ENCODE assay signal across 8 mouse cellular contexts in the genomic region with DNA sequence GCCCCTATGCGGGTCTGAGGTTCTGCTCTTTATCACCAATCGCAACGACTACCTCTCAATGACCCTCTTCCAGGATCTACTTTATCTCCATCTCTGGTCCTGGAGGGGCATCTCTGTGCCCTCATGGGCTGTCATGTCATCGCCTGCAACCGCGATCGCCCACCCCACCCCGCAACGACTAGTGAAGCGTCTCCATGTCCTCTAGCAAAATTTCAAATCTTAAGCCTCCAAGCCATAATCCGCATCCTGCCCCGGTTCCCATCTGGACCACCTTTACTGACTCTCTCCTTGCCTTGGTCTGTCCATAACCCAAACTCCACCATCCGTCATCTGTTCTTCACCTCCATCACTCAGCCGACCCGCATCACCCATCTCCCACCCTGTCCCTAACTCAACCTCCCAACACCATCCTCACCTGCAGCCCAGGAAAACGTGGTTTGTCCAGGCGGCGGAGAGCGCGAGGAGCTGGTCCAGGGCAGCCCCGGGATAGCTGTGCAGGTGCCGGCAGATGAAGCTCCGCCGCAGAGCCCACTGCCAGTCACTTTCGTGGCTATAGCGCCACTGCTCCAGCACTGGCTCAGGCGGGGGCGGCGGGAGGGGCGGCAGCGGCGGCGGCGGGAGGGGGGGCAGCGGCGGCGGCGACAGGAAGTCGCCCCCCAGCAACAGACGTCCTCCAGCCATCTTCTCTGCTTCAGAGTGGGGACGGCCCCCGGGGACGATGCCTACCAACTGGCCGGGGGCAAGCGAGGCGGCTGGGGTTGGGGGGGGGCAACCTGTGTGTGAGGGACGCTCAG. TPM values are rescaled to one million over a fixed set of nuclear protein-coding genes. Genes with fewer than 3 reads are reported as not detected.
DNase-seq lines count a peak whose midpoint lies in the region; ATAC-seq and TF ChIP-seq lines count a peak whose summit lies in the region.

A gene (minus strand): TSS at position 579 of the 794 bp plus-strand sequence.

- H3K4me2 ChIP-seq in kidney, embryonic 16.5 days (replicated peaks; ENCODE audit: low read depth, low read length), result peak within 1 kb of the TSS; percentile 68
- H3K4me2 ChIP-seq in liver, embryonic 14.5 days (ENCODE audit: low read depth), result peak within 1 kb of the TSS; percentile 73

- no peaks in the 10 kb centered on the region for H3K27me3 ChIP-seq in kidney, embryonic 16.5 days (ENCODE audit: insufficient read depth, low read length)
- no peaks in the 10 kb centered on the region for H3K27me3 ChIP-seq in liver, embryonic 14.5 days (ENCODE audit: control insufficient read depth, insufficient read depth, low read length)

- DNase-seq in 416B (ENCODE audit: low read depth) (peak; percentile 36), MN1 (ENCODE audit: low spot score) (peak; percentile 24)
- DNase-seq in cerebellum, postnatal 36 days, result peak; percentile 41 to 50
- no peak for DNase-seq in liver, embryonic 14.5 days (ENCODE audit: low read depth in 3 of 3, low spot score in 3 of 3)
- peak; percentile 47 to 65 for DNase-seq in thymus, postnatal 36 days

- peak; percentile 36 for ATAC-seq in granulocyte monocyte progenitor cell, adult 5-6 weeks (replicated peaks; ENCODE audit: poor library complexity, severe bottlenecking)
- peak; percentile 77 for ATAC-seq in kidney, embryonic 16.5 days (ENCODE audit: low FRiP score, low TSS enrichment)
- peak; percentile 56 for ATAC-seq in liver, embryonic 14.5 days (ENCODE audit: insufficient read depth)

- H3K9me3 ChIP-seq in kidney, embryonic 16.5 days (ENCODE audit: low read length), result no peaks in the 10 kb centered on the region
- H3K9me3 ChIP-seq in liver, embryonic 14.5 days (ENCODE audit: control insufficient read depth, low read length), result no peaks in the 10 kb centered on the region

- H3K4me1 ChIP-seq in kidney, embryonic 16.5 days (ENCODE audit: insufficient read depth, low read length), result 0 out of 2 replicates have a peak, but pooled peaks cover 6% of the 10 kb centered on the region
- H3K4me1 ChIP-seq in liver, embryonic 14.5 days (replicated peaks; ENCODE audit: control insufficient read depth in 2 of 2, insufficient read depth in 2 of 2, low read length in 1 of 2), result peaks cover 0 to 3% of the 10 kb centered on the region in 2 experiments; a peak in 2 of 4 replicates
- 0 out of 2 replicates have a peak, but pooled peaks cover 2% of the 10 kb centered on the region for H3K4me1 ChIP-seq in olfactory bulb, adult 2 months (ENCODE audit: control insufficient read depth, insufficient read depth, low read length)

- peak within 1 kb of the TSS; percentile 66; the same call in 1 of the 2 replicates for H3K27ac ChIP-seq in kidney, embryonic 16.5 days (ENCODE audit: low read length)
- H3K27ac ChIP-seq in liver, embryonic 14.5 days, result no peak within 1 kb of the TSS
- H3K27ac ChIP-seq in olfactory bulb, adult 2 months (ENCODE audit: insufficient read depth, low read depth, low read length), result peak within 1 kb of the TSS; percentile 97

- TF ChIP-seq POLR2A in olfactory bulb, adult 2 months (IDR thresholded peaks at IDR 0.05; ENCODE audit: insufficient read depth, low read depth, low read length), result peak; percentile 33; the same call in 1 of the 2 replicates

- peak within 1 kb of the TSS; percentile 67 for H3K9ac ChIP-seq in kidney, embryonic 16.5 days (replicated peaks; ENCODE audit: low read length)
- H3K9ac ChIP-seq in liver, embryonic 14.5 days (replicated peaks), result peak within 1 kb of the TSS; percentile 73

- WGBS in kidney, embryonic 16.5 days, result 26% methylated on average over 30 of the region's 47 CpGs
- 15% methylated on average over 31 of the region's 47 CpGs for WGBS in liver, embryonic 14.5 days (ENCODE audit: insufficient replicate concordance)
- WGBS in olfactory bulb, adult 2 months, result 23% methylated on average over 40 of the region's 47 CpGs

- 0 out of 2 replicates have a peak, but pooled peaks have one; percentile 2 for TF ChIP-seq CTCF in liver, embryonic 14.5 days (IDR thresholded peaks at IDR 0.05; ENCODE audit: low read depth)
- no peak for TF ChIP-seq CTCF in olfactory bulb, adult 2 months (IDR thresholded peaks at IDR 0.05; ENCODE audit: insufficient read depth, low read depth, low read length)

- no peaks in the 10 kb centered on the region for H3K36me3 ChIP-seq in kidney, embryonic 16.5 days (ENCODE audit: insufficient read depth, low read length)
- no peaks in the 10 kb centered on the region for H3K36me3 ChIP-seq in liver, embryonic 14.5 days (replicated peaks; ENCODE audit: control insufficient read depth, insufficient read depth, low read depth)

- no peak for TF ChIP-seq EP300 in liver, embryonic 14.5 days (IDR thresholded peaks at IDR 0.05; ENCODE audit: low read depth)

- peak within 1 kb of the TSS; percentile 61 for H3K4me3 ChIP-seq in kidney, embryonic 16.5 days (ENCODE audit: low read length)
- H3K4me3 ChIP-seq in liver, embryonic 14.5 days (ENCODE audit: insufficient read depth in 1 of 2, low read depth in 2 of 2, low read length in 2 of 2), result peak within 1 kb of the TSS; percentile 72 to 81
- H3K4me3 ChIP-seq in olfactory bulb, adult 2 months (ENCODE audit: insufficient read depth, low read depth, low read length), result peak within 1 kb of the TSS; percentile 99

RNA-seq across cellular contexts. Expression of the gene that starts here (rescaled TPM):
- 17.9 and 19.6 TPM in 2 replicates for total RNA-seq in granulocyte monocyte progenitor cell, adult 5-6 weeks (2014; fragmentation: Nextera tagmentation)
- 12.9 and 14.1 TPM in 2 replicates for total RNA-seq in granulocyte monocyte progenitor cell, adult 5-6 weeks (2017)
- polyA plus RNA-seq in kidney, embryonic 16.5 days (2015; fragmentation: Nextera tagmentation; extraction: Ambion mirVana), result 1.2 and 1.4 TPM in 2 replicates
- 1.3 and 2.7 TPM in 2 replicates for polyA plus RNA-seq in liver, embryonic 14.5 days (2012; rRNA removed)
- 1.2 and 1.3 TPM in 2 replicates for polyA plus RNA-seq in liver, embryonic 14.5 days (2014; fragmentation: Nextera tagmentation; extraction: Ambion mirVana)
- not detected in 2 replicates for polyA plus RNA-seq in olfactory bulb, adult 2 months (2012; ENCODE audit: insufficient read depth, insufficient read length, low replicate concordance, missing spikeins)

Comparison
In these comparisons a context has a peak if more than half of its experiments do, and no peak if none do; other contexts are left out.
1. DNase-seq: peak in 416B (single experiment), MN1 (single experiment), cerebellum, postnatal 36 days (2 of 2) and thymus, postnatal 36 days (2 of 2); none in liver, embryonic 14.5 days (0 of 3).
2. Peak in every context shown above with its lines, with median percentiles within 50 percentile points of each other: ATAC-seq and H3K4me3 ChIP-seq.